Mouse (Mus musculus): ENCODE data around the gene Nlgn1. TPM values are rescaled to one million over a fixed set of nuclear protein-coding genes. Genes with fewer than 3 reads are reported as not detected.

Nlgn1 gene
- total RNA-seq, 2 experiments from 2014 or later, result not detected

DNA sequence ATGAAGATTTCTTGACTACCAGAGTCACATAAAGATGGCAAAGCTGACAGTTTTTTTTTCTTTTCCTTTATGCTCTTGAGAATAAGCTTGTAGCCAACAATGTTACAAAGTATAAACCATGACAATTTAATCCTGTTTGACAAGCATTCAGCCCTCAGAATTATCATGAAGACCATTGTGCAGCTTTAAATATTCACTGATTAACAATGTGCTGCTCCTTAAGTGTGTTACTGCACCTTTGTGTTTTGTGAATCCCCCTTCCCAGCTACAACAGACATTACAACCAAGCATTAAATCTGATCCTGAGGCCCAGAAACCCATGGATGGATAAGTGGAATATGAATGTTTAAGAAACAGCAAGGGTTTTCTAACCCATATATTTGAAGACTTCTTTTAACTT lies 434.8 kb downstream of the Nlgn1 start:
- ATAC-seq (replicated peaks; ENCODE audit: low FRiP score, low TSS enrichment, poor library complexity, severe bottlenecking), result no peak

DNA sequence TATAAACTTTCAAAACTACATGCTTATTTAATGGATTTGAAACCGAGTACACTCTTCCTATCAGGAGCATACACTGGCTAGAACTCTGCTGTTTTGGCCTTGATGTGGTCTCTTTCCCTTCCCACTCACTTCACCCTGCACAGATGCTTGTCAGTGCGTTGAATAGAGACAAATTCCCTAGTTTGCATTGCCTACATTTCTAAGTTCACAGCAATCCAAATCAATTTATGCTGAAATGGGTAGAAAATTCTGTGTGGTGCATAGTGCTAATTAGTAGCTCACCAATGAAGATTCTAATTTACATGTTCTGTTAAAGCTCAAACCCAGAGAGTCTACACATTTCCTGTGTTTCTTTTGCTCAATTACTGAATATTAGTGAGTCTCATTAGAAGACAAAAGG lies 447.5 kb downstream of the Nlgn1 start:
- no peak for ATAC-seq (replicated peaks; ENCODE audit: low FRiP score, low TSS enrichment, poor library complexity, severe bottlenecking)

DNA sequence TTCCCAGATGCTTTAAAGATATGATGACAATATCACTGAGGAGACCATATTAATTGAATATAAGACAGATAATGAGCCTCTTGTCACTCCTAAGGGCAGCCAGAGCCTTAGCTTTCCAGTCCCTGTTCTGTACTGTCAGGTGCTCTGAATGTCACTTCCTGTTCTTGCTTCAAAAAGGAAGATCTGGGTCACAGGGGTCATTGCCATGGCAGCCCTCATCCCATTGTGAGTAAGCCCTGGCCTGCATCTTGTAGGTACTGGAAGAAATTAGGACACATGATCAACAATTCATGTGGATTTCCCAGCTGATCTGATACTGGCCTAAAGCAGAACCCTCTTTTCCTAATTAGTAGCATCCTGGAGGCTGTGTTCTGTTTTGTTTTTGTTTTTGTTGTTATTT lies 463.1 kb downstream of the Nlgn1 start:
- no peak for ATAC-seq (replicated peaks; ENCODE audit: low FRiP score, low TSS enrichment, poor library complexity, severe bottlenecking)

DNA sequence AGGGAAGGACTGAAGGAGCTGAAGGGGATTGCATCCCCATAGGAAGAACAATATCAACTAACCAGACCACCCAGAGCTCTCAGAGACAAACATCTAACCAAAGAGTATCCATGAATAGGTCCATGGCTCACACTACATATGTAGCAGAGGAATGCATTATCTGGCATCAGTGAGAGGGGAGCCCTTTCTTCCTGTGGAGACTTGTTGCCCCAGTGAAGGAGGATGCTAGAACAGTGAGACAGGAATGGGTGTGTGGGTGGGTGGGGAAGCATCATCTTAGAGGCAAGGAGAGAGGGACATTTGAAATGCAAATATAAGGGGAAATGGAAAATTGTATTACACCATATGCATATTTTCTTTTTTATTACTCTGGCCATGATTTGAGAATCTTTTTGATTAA lies 473.9 kb downstream of the Nlgn1 start:
- ATAC-seq (replicated peaks; ENCODE audit: low FRiP score, low TSS enrichment, poor library complexity, severe bottlenecking), result no peak

DNA sequence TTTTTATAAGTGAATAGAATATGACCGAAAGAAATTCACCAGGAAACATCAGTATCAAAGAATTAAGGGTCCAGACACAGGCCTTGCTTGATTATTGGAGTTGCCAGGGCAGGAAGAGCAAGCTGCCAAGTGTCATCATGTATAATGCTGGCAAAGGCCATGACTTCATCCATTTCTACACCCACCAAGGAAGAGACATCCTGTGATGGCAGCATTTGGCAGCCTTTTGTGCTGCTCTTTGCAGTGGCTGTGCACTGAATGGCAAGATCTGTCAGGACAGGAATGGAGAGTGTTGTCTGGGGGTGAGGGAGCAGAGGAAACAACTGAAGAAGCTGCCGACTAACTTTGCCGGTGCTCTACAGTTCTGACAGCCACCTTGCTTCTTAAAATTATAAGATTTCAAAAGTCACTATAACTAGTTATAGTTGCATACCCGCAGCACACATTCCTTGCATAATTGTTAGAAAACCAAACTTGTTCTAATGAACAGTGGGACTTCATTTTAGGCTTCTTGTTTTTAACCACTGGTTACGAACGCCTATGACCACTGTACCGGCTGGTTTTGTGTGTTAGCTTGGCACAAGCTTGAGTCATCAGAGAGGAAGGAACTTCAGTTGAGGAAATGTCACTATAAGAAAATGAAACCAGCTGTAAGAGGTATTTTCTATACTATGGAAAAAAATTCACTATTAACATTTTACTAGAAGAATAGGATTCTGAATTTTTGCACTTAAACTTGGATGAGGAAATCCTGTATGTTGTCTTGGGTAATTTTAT lies 487.4 kb downstream of the Nlgn1 start:
- ATAC-seq (replicated peaks; ENCODE audit: low FRiP score, low TSS enrichment, poor library complexity, severe bottlenecking), result no peak

DNA sequence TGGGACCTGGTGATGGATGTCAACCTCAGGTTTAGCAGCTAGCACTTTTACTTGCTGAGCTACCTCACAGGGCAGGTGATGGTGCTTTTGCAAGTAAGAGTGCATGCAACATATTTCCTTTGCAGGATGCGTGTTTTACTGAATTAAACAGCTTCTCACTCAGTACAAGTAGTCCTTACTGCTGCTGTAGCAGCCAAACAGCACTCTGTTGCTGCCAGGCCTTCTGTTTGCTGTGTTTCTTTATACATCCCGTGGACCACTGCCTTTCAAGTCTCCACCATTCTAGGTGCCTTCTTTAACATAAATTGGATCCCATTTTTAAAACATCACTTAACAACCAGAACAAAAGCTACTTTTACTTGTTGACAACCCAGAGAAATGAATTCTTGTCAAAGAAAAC lies 502.0 kb downstream of the Nlgn1 start:
- no peak for ATAC-seq (replicated peaks; ENCODE audit: low FRiP score, low TSS enrichment, poor library complexity, severe bottlenecking)

DNA sequence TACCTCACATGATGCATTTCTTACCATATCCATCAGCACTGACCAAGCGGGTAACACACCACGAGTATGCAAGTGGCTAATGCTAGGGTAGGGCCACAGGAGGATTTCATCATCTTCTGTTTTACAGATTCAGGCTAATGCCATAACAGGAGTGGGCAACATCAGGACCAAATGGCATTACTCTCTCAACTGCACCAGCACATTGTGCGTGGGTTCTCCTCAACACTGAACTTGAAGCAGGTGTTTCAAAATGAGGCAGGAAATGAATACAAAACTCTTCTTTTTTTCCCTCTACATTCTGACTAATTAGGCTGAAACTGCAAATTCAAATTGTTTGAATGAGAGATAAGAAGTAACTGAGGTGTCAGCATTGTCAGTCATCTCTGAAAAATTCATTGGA lies 518.9 kb downstream of the Nlgn1 start:
- no peak for ATAC-seq (replicated peaks; ENCODE audit: low FRiP score, low TSS enrichment, poor library complexity, severe bottlenecking)

DNA sequence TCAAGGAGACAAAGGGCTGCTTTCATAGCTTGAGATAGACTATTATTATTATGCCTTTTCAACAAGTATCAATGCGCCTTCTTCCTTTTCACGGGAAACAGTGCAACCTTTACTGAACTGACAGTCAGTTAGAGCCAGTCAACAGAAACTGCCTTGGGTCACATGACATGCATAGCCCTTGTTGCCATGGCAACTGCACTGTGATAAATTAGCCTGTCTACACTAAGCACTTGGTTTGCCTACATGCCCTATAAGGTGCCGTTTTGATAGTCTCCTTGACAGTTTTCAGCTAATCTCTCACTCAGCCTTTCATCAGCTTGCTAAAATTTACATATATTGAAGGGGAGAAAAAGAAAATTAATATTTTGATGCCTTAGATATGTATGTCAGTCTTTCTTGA lies 524.7 kb downstream of the Nlgn1 start:
- ATAC-seq (replicated peaks; ENCODE audit: low FRiP score, low TSS enrichment, poor library complexity, severe bottlenecking), result no peak

DNA sequence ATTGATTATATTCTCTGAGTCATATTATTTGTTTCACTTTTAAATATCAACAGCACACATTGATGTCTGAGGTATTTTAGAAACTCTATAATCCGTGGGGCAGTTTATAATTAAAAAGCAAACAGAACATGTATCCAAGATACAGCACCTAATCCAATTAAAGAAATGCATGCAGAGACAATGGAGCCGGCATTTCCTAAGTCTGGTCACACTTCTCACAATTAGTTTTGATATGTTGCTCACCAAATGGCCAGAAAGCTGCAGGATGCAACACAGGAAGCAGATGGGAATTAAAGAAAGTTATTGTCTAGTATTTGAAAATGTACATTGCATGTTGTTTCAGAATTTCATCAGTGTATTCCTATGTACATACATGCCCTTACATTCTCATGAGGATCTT lies 550.6 kb downstream of the Nlgn1 start:
- no peak for ATAC-seq (replicated peaks; ENCODE audit: low FRiP score, low TSS enrichment, poor library complexity, severe bottlenecking)

DNA sequence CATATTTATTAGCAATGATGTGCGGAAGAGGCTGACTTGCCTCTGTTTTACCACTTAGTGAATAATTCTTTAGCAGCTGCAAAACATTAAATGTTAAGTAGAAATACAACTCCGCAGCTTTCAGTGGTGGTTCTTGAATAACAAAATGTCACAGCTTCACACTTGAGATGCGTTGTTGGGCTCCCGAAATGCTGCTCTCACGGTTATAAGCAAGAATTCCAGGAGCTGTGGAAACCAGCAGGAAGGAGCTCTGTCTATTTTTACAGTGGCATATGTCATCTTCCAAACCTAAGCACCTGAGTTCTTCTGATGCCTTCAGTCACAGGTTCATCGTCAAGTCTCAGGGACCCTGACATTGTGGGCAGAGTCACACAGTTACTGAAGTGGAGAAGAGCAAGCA lies 556.8 kb downstream of the Nlgn1 start:
- ATAC-seq (replicated peaks; ENCODE audit: low FRiP score, low TSS enrichment, poor library complexity, severe bottlenecking), result no peak

DNA sequence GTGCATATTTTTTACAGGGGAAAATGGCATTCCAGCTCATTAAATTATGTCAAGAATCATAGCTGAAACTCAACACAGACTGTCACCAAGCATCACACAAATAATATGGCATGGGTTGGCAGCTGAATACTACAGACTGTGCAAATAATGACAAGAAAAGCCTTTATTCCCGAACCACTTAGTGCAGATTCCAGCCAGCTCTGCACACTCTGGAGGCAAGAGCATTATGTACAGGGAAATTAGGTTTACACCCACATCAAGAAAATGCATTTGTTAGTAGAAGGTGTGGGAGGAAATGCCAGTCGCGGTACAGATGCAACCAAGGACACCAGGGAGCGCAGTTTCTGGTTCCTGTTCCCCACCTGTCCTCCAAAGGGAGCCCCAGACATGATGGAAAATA lies 558.4 kb downstream of the Nlgn1 start:
- no peak for ATAC-seq (replicated peaks; ENCODE audit: low FRiP score, low TSS enrichment, poor library complexity, severe bottlenecking)

DNA sequence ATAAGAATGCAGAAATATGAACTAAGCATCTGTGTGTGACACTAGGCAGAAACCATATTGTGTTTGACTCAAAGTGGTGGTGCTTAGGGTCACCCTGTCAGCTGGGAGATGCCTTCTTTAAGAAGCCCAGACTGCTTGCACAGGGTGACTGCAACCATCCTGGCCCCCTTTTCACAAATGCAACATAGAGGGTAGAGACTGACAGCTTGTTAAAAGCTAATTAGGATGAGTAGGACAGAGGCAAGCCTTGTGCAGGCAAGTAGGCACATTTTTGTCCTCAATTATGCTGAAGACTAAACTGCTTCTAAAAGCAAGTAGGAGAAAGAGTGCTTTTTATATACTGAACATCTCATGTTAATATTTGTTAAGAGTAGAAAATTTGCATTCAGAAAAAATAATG lies 558.8 kb downstream of the Nlgn1 start:
- ATAC-seq (replicated peaks; ENCODE audit: low FRiP score, low TSS enrichment, poor library complexity, severe bottlenecking), result no peak

DNA sequence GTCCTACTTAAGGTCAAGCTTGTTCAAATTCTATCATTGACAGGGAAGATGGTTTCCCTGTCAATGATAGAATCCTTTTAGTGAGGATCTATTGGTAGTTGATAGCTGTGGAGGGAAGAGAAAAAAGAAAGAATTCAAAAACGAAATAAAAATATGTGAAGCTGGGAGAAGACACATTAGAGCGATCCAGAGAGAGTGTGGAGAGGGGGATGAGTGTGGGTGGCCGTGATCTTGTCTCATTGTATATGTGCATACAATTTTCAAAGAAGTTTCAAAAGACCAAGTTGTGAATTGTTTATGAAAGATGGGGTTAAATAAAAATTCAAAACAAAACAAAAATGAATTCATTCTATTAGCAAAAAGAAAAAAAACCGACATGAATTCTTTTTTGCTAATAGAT lies 568.6 kb downstream of the Nlgn1 start:
- no peak for ATAC-seq (replicated peaks; ENCODE audit: low FRiP score, low TSS enrichment, poor library complexity, severe bottlenecking)

DNA sequence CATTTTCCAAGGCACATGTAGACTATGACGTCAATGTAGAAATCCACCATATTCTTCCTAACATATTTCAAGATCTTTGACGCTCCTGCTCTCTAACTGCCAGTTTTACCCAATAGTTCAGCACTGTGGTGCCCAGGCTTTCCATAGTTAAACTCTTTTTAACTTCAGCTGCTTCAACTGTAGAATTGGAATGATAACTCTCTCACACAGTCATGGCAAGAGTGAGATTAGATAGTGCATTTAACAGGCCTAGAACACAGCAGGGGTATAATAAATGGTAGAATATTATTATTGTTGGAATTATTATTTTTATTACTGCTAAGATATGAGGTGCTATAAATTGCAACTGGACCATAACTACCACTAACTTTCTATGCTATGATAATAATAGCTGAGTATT lies 574.4 kb downstream of the Nlgn1 start:
- ATAC-seq (replicated peaks; ENCODE audit: low FRiP score, low TSS enrichment, poor library complexity, severe bottlenecking), result no peak

DNA sequence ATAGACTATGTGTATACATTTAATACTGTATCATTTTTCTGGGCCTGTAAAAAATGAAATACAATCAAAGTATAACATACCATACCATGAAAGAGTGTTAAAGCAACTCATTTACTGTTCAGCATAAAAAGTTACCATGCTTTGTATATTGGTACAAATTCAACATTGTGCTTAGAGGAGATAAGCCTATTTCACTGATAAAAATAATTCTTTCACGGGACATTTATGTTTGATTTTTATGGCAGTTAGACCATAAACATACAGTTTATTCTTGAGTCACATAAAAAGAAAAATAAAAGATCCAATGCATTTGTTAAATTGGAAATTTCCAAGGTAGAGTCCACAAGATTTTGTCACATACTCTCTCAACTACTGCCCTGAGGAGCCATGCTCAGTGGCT lies 608.1 kb downstream of the Nlgn1 start:
- ATAC-seq (replicated peaks; ENCODE audit: low FRiP score, low TSS enrichment, poor library complexity, severe bottlenecking), result no peak

DNA sequence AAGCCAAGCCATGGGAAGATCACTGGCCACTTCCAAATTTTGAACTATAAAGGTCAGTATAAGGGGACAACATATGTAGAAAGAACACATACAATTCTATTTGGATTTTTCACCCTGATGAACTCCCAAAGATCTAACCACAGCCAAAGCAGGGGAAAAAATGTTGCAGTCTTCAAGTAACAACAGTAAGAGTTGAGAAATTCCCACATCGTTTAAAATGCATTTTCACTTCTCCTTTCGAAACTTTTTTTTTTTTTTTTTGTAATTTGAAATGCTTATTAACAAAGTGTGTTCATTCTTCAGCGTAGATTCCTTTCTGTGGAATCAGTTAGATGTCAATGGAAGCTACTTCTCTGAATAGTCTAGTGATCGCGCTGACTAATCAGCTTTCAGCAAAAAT lies 610.8 kb downstream of the Nlgn1 start:
- ATAC-seq (replicated peaks; ENCODE audit: low FRiP score, low TSS enrichment, poor library complexity, severe bottlenecking), result no peak

DNA sequence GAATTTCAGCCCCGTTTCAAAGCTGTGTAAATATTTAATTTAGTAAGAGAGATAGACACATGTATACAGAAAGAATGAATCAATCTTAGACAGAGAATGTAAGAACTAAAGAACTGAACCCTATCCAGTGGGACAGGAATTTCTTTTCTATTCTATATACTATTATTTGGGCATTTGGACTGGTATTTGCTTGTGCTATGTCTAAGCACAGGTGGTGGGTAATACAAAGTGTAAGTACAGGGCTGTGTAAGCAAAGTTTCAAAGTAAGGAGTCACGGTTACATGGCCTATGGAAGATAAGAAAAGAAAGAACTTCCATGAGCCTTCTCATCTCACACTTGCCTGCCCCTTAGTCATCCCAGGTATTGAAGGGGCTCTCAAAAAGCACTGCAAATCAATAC lies 624.9 kb downstream of the Nlgn1 start:
- ATAC-seq (replicated peaks; ENCODE audit: low FRiP score, low TSS enrichment, poor library complexity, severe bottlenecking), result no peak

DNA sequence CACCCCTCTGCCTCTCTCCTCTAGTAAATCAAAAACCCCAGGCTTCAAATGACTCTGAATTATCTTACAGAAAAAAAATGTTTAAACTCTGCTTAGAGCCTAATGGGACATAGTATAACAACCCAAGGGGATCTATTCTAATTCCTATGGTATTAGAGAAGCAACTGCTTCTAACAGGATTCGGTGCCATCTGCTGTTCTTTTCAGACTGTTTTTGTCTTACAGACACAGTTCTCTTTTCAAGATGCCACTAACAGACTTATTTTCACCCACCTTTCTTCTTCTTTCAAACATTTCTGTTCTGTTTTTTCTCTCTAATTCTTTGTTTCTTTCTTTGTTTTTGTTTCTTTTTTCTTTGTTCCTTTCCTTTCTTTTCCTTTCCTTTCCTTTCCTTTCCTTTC lies 635.0 kb downstream of the Nlgn1 start:
- ATAC-seq (replicated peaks; ENCODE audit: low FRiP score, low TSS enrichment, poor library complexity, severe bottlenecking), result no peak

DNA sequence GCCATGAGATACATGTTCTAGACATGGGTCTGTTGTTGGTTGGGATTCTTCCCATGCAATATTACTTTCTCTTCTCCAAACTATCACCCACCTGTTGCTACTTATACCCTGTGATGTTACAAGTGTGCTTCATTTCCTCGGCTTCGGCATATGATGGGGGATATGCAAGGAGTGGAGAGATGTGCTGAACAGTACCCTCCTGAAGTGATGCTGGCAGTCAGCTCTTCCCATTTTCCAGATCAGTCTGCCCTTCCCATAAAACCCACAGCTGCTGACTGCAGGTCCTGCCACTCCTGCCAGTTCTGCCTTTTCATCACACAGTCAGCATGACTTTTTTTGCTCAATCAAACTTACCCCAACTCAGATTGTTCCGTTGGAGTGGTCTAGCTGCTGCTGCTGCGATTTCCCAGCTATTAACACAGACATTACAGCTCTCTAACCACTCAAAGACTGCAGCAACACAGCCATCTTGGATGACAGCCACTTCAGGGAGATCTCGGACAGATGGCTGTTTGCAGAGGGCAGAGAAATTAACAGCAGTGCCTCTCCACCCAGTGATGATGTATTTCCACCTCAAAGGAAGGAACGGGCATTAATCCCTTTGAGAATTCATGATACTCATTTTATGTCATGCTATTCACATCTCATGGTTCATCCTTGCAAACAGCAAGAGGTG lies 643.3 kb downstream of the Nlgn1 start:
- no peak for ATAC-seq (replicated peaks; ENCODE audit: low FRiP score, low TSS enrichment, poor library complexity, severe bottlenecking)

DNA sequence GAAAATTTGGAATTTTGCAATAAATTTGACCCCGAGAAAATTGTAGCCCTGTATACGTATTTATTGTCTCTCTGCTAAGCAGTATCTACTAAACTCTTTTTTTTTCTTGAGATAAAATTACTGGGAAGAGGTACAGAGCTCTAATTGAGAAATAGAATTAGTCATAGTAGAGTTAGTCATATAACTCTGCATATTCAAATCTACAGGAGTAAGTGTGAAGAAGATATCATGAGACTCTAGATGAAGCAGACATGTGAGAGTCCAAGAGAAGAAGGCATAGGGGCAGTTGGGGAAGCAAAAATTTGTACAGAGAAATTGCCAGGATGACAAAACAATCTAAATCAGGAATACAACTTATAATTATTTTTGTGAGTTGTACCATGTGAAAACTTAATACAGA lies 648.6 kb downstream of the Nlgn1 start:
- no peak for ATAC-seq (replicated peaks; ENCODE audit: low FRiP score, low TSS enrichment, poor library complexity, severe bottlenecking)

DNA sequence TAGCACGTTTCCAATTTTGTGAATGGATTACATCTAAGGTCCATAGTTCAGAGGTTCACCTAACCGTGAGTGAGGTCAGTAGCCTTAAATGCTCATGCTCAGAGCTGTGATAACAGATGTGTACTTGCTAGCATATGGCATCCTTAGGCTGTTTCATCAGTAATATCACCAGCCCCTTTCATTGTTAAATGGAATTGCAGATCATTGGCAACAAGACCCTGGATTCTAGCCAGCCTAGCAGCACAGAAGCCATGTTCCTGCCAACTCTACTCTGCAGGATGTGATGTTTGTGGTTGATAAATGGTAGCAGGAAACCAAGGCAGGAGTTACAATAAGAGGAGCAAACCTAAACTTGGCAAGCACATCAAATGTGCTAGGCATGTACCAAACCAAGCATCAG lies 652.9 kb downstream of the Nlgn1 start:
- ATAC-seq (replicated peaks; ENCODE audit: low FRiP score, low TSS enrichment, poor library complexity, severe bottlenecking), result no peak

All from megakaryocyte-erythroid progenitor cell, adult 5-6 weeks (primary cell).